Mouse (Mus musculus) midbrain, embryonic 16.5 days (tissue): ENCODE measurements at regions not wholly inside any gene's neighbourhood (a gene's known extent, or its start where the extent isn't known, plus 50 kb on each side); places are given as distances from the start of the nearest gene placed in this dataset.

Experiments
- ATAC-seq: fragments of 200-750 bp; cut with Nextera tagmentation; 2 replicates; pipeline ENCODE4 v1.8.0; 2017; ENCODE audit warnings: moderate TSS enrichment
- H3K27ac ChIP-seq: fragments of 300-500 bp; sonication (generic); 2 replicates; pipeline ENCODE4 v1.5.1; 2014; ENCODE audit warnings: mild to moderate bottlenecking, low read length, mixed read lengths
- H3K27me3 ChIP-seq: fragments of 300-500 bp; sonication (generic); 2 replicates; pipeline ENCODE4 v1.6.1; 2014; ENCODE audit warnings: low read depth, low read length, mixed read lengths; ENCODE audit not compliant: control insufficient read depth, insufficient read depth
- H3K36me3 ChIP-seq: fragments of 300-500 bp; sonication (generic); 2 replicates; pipeline ENCODE4 v1.6.1; 2014; ENCODE audit warnings: mild to moderate bottlenecking, low read length, moderate library complexity, mixed read lengths; ENCODE audit not compliant: control insufficient read depth, insufficient read depth
- H3K4me1 ChIP-seq: fragments of 300-500 bp; sonication (generic); 2 replicates; pipeline ENCODE4 v1.6.1; 2014; ENCODE audit warnings: mild to moderate bottlenecking, low read length, mixed read lengths; ENCODE audit not compliant: control insufficient read depth, insufficient read depth
- H3K4me2 ChIP-seq: fragments of 300-500 bp; sonication (generic); 2 replicates; pipeline ENCODE4 v1.6.1; 2014; ENCODE audit warnings: mild to moderate bottlenecking, low read length, mixed read lengths
- H3K4me3 ChIP-seq: fragments of 300-500 bp; sonication (generic); 2 replicates; pipeline ENCODE4 v1.5.1; 2014; ENCODE audit warnings: low read depth, mild to moderate bottlenecking, low read length, moderate library complexity, mixed read lengths
- H3K9ac ChIP-seq: fragments of 300-500 bp; sonication (generic); 2 replicates; pipeline ENCODE4 v1.6.1; 2014; ENCODE audit warnings: low read depth, low read length, mixed read lengths
- H3K9me3 ChIP-seq: fragments of 300-500 bp; sonication (generic); replicated peaks from 2 replicates; pipeline ENCODE4 v1.6.1; 2014; ENCODE audit warnings: mild to moderate bottlenecking, low read length, mixed read lengths; ENCODE audit not compliant: control insufficient read depth, poor library complexity, severe bottlenecking
- WGBS: fragments of 180-500 bp; shearing (Covaris S2); extraction: QIAGEN DNeasy Blood & Tissue Kit; methylation state at CpG from one replicate; pipeline ENCODE4 v1.1.7; 2014; 5-methylcytosine and 5-hydroxymethylcytosine counted together

GRCm38 (mm10) chr17:61106302-61106701 is 1774.8 kb downstream of the Efna5 start:
- no peak for ATAC-seq
- Histone ChIP-seq H3K9me3 (no peaks in the 10 kb centered on the region), H3K4me3 (no peak overlapping the region), H3K36me3 (no peaks in the 10 kb centered on the region), H3K27ac (no peak overlapping the region), H3K4me2 (no peak overlapping the region), H3K4me1 (no peaks in the 10 kb centered on the region), H3K27me3 (no peaks in the 10 kb centered on the region), H3K9ac (no peak overlapping the region)
- 75% methylated on average over 1 of the region's 1 CpGs for WGBS

- Histone ChIP-seq H3K4me3 (no peak overlapping the region), H3K36me3 (no peaks in the 10 kb centered on the region), H3K27me3 (no peaks in the 10 kb centered on the region), H3K4me2 (no peak overlapping the region), H3K9ac (no peak overlapping the region), H3K4me1 (no peaks in the 10 kb centered on the region), H3K9me3 (no peaks in the 10 kb centered on the region), H3K27ac (no peak overlapping the region)
- WGBS, result 93% methylated on average over 5 of the region's 5 CpGs
- ATAC-seq, result no peak
These were observed 1820.7 kb downstream of the Efna5 start for GRCm38 (mm10) chr17:61060450-61060849.

DNA sequence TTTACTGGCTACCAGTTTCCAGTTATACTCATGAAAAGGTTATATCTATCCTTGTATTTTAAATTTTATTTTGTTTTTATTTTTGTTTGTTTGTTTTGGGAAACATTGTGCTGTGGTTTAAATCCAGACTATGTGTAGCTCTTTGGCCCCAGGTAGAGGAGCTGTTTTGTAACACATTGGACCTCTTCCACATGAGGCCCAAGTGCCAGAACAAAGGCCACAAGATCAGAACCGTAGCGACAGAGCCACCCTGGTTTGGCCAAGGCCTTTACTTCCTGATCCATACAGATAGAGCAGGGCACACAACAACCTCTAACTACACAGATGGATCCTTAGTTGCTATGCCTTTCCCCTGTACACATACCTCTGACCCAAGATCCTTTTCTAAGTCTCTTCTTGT is 1822.6 kb downstream of the Efna5 start:
- Histone ChIP-seq H3K27me3 (no peaks in the 10 kb centered on the region), H3K4me2 (no peak overlapping the region), H3K27ac (no peak overlapping the region), H3K4me3 (no peak overlapping the region), H3K9me3 (no peaks in the 10 kb centered on the region), H3K4me1 (no peaks in the 10 kb centered on the region), H3K9ac (no peak overlapping the region), H3K36me3 (no peaks in the 10 kb centered on the region)
- 95% methylated on average over 2 of the region's 2 CpGs for WGBS
- no peak for ATAC-seq

- Histone ChIP-seq H3K27me3 (no peaks in the 10 kb centered on the region), H3K4me3 (no peak overlapping the region), H3K36me3 (no peaks in the 10 kb centered on the region), H3K27ac (no peak overlapping the region), H3K4me1 (no peaks in the 10 kb centered on the region), H3K9me3 (no peaks in the 10 kb centered on the region), H3K4me2 (no peak overlapping the region), H3K9ac (no peak overlapping the region)
- ATAC-seq, result peak; percentile 45; the same call in 1 of the 2 replicates
- 27% methylated on average over 4 of the region's 4 CpGs for WGBS
These were observed 1847.4 kb downstream of the Efna5 start for GRCm38 (mm10) chr17:61033544-61034251.

DNA sequence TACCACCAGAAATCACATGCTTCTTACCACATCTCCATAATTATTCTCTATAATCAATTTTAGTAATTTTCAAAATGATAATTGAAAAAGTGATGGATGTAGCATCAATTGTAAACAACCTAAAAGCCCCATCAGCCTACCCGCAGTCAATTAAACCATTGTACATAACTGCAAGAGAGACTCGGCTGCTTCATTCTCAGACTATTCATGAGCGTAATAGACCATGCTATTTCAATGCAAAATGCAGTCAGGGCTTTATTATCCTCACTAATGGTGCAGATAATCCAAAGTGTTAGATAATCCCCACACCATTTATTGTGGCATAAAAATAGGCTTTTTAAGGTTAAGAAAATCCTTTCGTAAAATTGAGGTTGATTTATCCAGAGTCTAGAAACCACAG is 1862.5 kb downstream of the Efna5 start:
- no peak overlapping the region for H3K4me2 ChIP-seq
- no peak for ATAC-seq

More for the DNA sequence above, 1862.5 kb downstream of the Efna5 start:
- no peaks in the 10 kb centered on the region for H3K4me1 ChIP-seq
- H3K9me3 ChIP-seq, result no peaks in the 10 kb centered on the region
- WGBS, result 33% methylated on average over 4 of the region's 4 CpGs
- no peak overlapping the region for H3K4me3 ChIP-seq
- no peaks in the 10 kb centered on the region for H3K27me3 ChIP-seq
- H3K9ac ChIP-seq, result no peak overlapping the region
- H3K27ac ChIP-seq, result no peak overlapping the region
- no peaks in the 10 kb centered on the region for H3K36me3 ChIP-seq
